Mouse (Mus musculus) E14TG2a.4 (cell line): ENCODE results near the gene Gcnt3.

Source experiments
- CTCF ChIP-seq: conservative IDR thresholded peaks from 2 replicates; pipeline ENCODE4 v1.5.1; 2014; ENCODE audit warnings: low read length
- NANOG ChIP-seq: IDR thresholded peaks from 2 replicates; pipeline ENCODE4 v1.6.1; 2014; ENCODE audit warnings: borderline replicate concordance, low read length, mixed read lengths

GRCm38 (mm10) chr9:70078034-70078433 is 40.1 kb upstream of the Gcnt3 start:
- TF ChIP-seq CTCF (no peak), NANOG (no peak)
